Mouse (Mus musculus): ENCODE results near the gene Mtrex. TPM values are rescaled to one million over a fixed set of nuclear protein-coding genes. Genes with fewer than 3 reads are reported as not detected.

Gene Mtrex
- polyA plus RNA-seq (2012; rRNA removed), result 0.29 and 0.89 TPM in 2 replicates

DNA sequence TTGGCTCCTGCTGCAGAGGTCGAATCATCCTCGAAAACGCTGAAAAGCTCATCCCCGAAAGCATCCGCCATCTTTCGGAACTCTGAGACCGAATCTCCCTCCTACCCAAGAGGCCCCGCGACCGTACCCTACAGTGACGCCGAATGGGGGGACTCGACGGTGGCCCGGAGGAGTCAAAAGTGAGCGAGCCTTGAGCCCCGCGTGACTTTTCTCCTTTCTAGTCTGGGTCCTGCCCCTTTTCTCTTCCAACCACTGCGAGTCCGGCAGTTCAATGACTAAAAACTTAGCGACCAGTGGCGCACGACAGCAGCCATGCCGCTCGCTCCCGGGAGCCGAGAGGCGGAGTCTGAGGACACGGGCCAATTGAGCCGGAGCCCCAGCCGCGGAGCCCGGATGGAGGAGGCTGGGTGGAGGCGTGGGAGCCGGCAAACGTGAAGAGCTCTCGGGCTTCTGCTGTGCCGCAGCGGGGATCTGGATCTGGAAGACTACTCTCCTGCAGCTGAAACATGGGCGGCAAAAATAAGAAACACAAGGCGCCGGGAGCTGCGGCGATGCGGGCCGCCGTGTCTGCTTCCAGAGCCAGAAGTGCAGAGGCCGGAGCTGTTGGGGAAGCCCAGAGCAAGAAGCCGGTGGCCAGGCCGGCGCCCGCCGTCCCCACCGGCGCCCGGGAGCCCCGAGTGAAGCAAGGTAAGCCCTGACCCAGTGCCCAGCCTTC lies at the start of gene Mtrex, which contains the start of gene Dhx29:
Gene Mtrex, minus strand, starts transcription at position 112 of the 715 bp plus-strand sequence.
Gene Dhx29, plus strand, starts transcription at position 168 of the 715 bp plus-strand sequence.

Other genes starting within 250 kb of the Mtrex start
- gene Plpp1, start 126.6 kb downstream of the Mtrex start, polyA plus RNA-seq (2012; rRNA removed), result 29.1 and 35.4 TPM in 2 replicates
- gene Dhx29, start 56 bp upstream of the Mtrex start, polyA plus RNA-seq (2012; rRNA removed), result 0.33 and 0.69 TPM in 2 replicates
- gene Ccno, start 60.4 kb upstream of the Mtrex start, polyA plus RNA-seq (2012; rRNA removed), result 0.30 and 0.43 TPM in 2 replicates
- gene Mcidas, start 66.4 kb upstream of the Mtrex start, polyA plus RNA-seq (2012; rRNA removed), result 0.14 TPM in 1 of 2 replicates, not detected in the other
- not detected in 2 replicates for gene Cdc20b, start 107.7 kb upstream of the Mtrex start, polyA plus RNA-seq (2012; rRNA removed)
- 0.13 and 0.27 TPM in 2 replicates for gene Gpx8, start 119.0 kb upstream of the Mtrex start, polyA plus RNA-seq (2012; rRNA removed)
- gene Gzma, start 173.6 kb upstream of the Mtrex start, polyA plus RNA-seq (2012; rRNA removed), result not detected in 2 replicates